Mouse (Mus musculus): Measurements from ENCODE around the gene Rilpl1. TPM values are rescaled to one million over a fixed set of nuclear protein-coding genes. Genes with fewer than 3 reads are reported as not detected.
A peak's percentile ranks its signal among the peaks of the same experiment; 100 is the strongest.
"Not testable (repeated sequence)": the region's sequence is repeated elsewhere in the genome, so short reads cannot be mapped to it uniquely, and the experiment has no call there.

The Rilpl1 gene
- total RNA-seq, 2 experiments from 2014 or later = 68.7 to 72.1 TPM

DNA sequence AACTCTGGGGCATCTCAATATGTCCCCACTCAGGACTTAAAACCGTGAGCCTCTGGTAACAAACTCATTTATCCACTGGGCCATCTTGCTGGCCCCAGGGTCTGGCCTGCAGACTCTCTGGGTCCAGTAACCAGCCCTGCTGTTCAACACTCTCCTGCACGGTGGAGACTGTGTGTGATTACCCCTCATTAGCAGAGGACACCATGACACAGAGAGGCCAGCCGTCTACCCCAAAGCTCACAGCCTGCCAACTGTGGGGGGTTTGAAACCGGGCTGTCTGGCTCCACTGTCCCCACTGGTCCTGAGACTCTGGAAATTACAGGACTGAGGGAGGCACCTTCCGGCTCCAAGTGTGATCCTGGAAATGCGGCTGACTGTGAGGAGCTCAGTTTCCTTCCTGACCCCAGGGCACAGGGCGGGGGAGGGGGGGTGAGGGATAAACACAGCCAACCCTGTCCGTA lies 2.0 kb downstream of the Rilpl1 start:
- no peak for DNase-seq

DNA sequence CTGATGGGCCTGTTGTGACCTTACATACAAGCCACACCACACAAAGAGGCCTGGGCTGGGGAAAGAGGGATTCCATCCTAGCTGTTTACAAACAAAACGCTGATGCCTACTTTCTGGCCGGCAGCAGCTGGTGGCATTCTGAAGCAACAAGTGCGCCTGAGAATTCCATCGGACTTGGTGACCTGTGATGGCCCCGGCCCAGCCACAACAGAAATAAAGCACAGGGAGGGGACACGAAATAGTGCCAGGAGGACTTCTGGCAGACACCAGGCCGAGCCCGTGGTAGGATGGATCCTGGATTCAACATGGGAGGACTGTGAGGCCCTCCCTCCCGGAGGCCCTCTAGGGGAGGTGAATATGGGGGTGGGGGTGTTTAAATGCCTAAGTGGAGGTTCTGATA lies 2.4 kb downstream of the Rilpl1 start:
- no peak for DNase-seq

DNA sequence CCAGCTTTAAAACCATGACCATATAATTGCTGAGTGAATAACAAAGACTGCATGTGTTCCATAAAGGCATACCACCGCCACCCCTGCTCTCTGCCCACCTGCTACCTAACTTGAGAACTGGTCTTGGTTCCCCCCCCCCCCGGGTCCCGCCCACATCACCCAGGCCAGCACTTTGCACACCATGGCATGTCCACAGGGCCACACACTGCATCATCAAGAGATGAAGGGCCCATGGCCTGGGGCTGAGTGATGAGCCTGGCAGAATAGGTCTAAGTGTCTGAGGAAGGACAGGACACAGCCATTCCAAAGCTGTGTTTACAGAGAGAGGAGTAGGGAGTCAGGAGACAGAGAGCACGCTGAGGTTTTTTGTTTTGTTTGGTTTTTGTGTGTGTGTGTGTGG lies 2.8 kb downstream of the Rilpl1 start:
- DNase-seq = no peak

DNA sequence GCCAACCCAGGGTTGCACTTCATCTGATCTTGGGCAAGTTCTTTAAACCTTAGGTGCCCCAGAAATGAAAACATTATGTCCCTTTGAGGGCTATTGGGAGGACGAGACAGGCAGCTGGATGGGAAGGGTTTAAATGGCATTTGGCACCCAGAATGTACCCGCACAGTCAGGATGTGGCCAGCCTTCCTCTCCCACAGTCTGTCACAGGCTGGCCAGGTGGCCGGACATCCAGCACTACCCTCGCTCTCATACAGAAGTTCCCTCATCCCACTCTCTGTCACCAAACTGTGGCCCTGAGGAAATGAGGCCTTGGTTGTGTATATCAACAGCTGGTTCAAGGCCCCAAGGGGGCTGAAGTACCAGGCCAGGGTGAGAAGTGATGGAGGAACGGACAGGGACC lies 6.2 kb downstream of the Rilpl1 start:
- DNase-seq = no peak

DNA sequence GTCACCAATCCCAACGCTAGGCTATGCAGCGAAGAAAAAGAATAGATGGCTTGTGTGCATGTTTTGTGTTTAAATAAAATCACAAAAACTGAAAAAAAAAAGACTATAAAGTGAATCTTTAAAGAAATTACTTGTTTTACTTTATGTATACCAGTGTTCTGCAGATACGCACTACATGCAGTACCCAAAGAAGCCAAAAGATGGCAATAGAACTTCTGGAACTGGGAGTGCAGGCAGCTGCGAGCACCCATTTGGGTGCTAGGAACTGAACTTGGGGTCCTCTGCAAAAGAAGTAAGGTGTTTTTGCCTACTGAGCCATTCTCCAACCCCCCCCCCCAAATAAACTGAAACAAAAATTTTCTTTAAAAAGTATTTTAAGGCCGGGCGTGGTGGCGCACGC lies 8.2 kb downstream of the Rilpl1 start:
- DNase-seq = no peak

DNA sequence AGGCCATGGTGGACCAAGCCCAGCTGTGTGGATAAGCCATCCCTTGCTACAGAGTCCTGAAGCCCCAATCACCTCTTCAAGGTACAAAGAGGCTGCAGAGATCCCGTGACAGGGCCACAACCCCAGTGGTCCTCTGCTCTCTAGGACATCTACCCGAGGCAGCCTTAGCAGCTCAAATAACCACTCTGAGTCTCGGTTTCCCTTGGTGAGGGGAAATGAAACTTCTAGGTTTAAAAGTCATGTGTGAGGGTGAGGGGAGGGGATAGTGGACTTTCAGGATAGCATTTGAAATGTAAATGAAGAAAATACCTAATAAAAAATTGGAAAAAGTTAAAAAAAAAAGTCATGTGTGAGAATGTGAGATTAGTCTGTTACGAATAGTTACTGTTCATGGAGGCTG lies 9.6 kb downstream of the Rilpl1 start:
- no peak for DNase-seq

DNA sequence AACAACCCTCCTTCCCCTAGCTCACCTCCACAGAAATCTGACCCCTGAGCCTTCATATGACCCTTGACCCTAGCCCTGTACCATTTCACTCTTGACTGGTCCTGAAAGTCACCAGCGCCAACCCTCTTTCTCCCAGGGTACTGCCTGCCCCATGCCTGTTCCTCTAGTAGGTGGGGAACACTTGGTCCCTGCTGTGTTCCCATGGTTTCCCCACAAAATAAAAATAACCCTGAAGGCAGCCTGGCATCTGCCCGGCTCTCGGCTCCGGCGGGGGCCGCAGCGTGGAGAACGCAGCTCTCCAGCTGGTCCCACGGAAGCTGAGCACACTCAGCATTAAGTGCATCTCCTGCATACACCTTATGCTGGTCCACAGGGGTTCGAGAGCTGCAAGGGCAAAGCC lies 12.5 kb downstream of the Rilpl1 start:
- peak; percentile 84 to 86 for DNase-seq

DNA sequence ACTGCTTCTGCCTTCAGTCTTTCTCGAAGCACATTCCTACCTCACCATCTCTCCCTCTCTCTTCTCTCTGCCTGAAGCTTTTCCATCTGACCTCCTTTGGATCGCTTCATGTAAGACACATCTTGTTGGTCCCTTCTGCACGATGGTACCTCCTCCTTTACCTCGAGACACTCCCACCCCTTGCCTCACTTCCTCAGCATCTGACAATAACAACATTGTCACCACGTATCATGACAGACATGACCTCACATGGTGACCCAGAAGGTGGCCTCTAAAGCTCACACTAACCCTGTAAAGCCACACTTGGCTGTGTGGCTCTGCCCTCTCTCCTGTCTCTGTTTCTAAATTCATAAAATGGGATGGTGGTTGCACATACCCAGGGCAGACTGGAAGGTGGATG lies 15.4 kb downstream of the Rilpl1 start:
- DNase-seq = no peak

DNA sequence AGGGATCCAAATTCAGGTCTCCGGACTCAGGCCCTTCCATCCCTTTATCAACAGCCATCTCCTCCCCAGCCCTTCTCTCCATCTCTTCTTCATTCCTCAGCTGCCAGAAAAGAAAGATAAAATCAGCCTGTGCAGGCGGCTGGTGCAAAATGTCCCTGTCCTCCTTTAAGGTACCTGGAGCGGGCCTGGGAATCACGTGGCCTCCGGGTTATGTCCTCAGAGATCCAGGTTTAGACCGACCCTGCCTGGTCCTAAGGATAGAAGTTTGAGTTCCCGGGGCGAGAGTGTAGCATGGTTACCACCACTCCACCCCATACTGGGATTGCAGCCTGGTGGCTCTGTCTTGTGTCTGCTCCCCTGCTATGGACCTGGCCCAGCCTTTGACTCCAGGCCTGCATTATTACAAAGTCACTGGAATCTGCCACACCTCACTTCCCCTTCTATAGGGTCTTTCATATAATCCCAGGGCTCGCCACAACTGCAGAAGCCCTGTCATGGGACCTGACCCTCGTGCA lies 20.6 kb downstream of the Rilpl1 start:
- DNase-seq = no peak

DNA sequence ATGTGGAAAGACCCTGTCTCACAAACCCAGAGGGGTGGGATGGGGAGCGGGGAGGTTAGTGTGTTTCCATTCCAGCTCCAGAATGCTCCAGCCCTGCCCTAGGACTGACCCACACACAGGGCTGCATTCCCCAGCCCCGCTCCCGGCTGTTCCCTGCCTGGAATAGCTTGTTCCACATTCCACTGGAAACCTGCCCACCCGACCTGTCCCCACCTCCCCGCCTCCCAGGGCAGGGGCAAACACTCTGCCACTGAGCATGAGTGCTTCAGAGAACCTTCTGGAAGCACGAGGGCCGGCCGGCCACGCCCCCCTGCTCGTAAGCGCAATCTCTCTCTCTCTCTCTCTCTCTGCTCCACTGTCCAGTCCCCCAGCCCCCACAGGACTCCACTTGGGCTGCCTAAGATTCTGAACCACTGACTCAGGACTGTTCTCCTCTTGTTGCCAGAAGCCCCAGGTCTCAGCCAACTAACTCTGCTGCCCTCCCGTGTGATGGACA lies 21.4 kb downstream of the Rilpl1 start:
- no peak for DNase-seq

DNA sequence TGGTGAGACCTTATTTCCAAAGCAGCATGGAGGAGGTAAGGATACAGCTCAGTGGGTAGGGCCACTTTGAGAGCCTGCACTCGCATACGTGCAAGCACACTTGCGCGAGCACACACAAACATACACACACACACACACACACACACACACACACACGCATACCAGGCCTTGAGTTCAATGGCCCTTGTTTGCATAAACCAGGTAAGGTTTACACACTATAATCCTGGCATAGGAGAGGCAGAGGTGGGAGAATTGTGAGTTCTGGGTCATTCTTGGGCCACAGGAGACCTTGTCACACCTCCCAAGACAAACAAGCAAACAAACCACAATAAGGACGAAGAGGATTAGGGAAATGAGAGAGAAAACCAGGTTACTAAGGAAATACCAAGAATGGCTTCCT lies 22.0 kb downstream of the Rilpl1 start:
- no peak for DNase-seq

DNA sequence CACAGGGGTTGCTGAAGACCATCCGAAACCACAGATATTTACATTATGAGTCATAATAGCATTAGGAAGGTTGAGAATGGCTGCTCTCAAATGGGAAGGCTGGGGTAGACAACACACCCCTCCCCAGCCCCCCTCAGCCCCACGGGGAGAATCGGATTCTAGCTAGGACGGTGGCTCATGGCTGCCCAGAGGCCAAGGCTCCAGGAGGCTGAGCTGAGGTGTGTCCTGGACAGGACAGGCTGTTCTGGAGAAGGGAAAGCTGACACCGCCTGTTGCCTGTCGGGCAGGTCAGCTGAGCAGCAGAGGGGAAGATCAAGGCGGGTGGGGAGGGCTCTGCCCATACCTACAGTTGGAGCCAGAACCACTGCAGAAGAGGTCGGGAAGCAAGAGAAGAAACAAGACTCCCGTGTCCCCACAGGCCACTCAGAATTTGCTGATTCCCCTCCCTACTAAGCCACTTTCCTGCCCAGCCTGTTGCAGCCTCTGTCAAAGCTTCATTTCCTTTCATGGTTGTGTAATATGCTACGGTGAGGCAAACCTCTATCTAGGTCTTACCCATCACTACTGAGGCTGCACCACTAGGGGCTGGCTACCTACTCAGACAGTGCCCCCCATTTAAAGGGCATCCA lies 24.3 kb downstream of the Rilpl1 start:
- DNase-seq = no peak

DNA sequence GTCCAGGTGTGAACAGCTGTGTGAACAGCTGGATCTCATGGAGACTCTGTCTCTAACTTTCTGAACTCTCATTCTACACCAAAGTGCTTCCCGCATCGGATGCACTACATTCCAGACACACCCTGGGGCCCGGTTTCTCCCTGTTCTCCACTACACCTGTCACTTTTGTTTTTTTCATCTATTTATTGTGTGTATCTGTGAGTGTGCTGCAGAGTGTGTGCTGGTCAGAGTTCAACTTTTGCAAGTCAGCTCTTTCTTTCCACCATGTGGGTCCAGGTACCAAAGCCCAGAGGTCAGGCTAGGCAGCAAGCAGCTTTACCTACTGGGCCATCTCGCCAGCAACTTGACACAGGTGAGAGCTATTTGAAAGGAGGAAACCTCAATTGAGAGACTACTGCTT lies 26.0 kb downstream of the Rilpl1 start:
- no peak for DNase-seq

DNA sequence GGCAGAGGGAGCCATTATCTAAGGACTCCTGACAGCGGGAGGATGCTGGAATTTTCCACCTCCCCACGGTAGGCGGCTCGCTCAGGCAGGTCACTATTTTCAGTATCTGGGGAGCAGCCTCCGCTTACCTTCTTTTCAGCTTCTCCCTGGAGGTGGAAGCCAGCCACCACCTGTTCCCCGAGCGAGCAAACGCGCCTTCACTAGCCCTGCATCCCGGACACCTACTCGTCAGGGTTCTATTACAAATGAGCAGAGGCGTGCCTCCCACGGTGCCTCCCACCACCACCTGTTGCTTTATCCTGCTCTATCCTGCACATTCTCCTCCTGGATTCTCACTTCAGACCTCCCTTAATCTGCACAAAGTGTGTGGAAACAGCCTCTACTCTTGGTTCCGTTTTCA lies 27.4 kb downstream of the Rilpl1 start:
- DNase-seq = peak; percentile 77 to 82

DNA sequence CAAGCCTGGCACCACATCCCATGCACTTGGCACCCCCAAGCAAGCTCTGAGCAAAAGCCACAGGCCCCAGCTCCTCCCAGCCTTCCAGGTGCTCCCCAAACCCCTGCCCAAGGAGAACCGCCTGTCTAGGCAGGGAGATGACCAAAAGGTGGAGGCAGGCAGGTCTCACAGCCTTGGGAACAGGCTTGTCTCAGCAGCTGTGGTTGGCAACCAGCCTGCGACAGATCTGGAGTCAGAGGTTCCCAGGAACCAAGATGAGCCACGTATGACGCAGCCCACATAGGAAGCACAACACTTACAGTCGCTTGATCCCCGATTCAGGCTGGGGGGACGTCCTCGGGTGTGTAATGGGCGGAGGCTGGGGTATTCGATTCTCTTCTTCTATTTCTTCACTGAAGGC lies 29.6 kb downstream of the Rilpl1 start:
- DNase-seq = no peak

DNA sequence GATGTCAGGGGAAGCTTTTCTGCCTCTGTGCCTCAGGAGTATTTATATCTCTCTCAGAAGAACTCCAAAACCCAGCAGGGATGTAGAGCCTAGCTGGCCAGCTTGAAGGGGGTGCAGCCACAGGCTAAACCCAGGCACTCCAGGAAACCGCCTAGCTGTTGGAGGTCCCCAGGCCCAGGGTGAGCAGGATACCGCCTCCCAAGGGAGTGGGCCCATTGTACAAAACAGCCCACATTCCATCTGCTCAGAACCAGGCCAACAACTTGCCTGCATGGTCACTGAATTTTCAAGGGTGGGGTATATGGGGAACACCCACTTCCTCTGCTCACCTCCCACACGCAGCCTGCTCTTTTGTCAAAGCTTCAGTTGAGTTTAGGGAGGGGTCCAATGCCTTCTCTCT lies 30.6 kb downstream of the Rilpl1 start:
- DNase-seq = no peak

DNA sequence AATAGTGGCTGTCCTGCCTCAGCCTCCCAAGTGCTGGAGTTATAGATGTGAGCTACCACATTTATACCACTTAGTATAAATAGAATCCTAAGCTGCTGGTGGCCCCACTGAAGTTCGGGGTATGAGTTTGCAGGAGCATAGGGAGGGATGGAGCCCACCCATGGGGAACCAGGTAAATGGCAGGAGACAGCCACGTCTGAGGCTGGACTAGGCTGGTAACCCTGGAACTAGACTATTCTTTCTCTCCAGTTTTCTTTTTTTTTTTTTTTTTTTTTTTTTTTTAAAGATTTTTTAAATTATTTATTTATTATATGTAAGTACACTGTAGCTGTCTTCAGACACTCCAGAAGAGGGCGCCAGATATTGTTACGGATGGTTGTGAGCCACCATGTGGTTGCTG lies 31.2 kb downstream of the Rilpl1 start:
- not testable (repeated sequence) for DNase-seq

DNA sequence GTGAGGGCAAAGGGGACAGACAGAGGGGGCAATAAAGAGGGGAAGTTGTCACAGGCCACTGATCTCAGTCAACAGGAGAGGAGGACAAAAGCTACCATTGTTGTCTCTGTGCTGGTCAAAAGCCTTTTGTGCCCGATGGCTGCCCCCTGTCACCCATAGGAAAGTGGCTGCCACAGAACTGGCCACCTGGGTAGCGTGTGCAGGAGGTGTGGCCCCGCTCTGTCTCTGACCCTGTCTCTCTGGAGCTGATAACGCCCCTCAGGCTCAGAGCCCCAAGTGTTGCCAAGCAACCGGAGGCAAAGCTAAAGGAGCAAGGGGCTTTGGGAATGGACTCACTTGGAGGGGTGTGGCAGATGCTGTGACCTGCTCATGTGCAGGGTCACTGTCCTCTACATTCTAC lies 32.2 kb downstream of the Rilpl1 start:
- no peak for DNase-seq

DNA sequence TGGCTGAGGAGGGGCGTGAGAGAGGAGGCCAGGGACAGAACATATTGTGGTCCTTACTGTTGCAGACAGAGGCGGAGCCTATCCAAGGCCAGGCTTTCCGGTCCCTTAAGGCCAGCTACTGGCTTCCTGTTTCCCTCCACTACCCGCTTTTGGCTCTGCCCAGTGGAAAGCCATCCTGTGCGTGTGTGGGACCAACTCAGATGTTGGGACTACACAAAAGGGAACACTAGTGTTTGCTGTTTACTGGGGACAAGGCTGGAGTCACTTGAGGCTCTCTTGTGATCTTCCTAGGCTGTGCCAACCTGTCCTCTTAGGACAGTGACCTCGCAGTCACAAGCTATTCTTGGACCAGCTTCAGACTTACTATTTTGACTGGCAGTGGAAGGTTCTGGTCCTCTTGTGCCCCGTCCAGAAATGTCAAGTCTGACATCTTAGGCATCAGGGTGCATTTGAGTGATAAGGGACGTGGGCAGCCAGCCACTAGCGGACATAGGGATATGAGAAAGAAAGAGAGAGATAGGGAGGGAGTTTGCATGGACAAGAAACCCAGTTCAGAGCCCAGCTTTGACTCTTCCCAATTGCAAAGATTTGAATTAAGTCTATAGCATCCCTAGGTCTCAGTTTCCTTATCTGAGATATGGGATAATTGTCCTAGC lies 32.8 kb downstream of the Rilpl1 start:
- no peak for DNase-seq

DNA sequence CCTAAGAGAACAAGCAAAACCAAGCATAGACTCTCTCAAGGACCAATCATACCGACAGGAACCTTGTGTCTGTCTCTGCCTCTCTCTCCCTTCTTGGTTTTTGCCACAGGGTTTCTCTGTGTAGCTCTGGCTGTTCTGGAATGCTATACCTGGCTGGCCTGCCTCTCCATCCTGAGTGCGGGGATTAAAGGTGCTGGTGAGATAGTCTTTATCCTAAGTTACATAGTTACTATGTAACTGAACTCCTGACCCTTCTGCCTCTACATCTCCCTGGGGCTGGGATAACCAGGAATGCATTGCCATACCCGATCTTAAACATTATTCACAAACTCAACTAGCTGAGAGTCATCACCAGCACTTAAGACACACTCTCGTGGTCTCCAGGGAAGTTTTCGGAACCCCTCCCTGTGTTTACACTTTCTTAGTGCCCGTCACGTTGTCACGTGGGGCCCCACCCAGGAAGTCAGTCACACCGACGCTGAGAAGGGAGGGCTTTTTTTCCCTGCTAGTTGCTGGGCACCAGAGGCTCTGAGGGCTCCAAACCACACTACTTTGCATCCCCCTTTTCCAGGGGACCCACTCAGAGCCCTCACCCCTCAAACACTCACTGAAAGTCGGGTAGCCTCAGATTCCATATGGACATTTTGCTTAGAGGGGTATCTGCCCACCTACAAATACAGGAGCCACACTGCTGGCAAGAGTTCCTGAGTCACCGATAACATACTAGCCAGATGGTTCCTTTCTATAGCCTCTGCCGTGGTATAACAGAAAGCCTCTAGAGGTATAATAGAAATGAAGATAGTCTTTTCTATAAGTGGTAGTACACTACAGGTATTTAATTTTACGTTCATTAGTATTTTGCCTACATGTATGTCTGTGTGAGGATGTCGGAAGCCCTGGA lies 34.3 kb downstream of the Rilpl1 start:
- DNase-seq = no peak

DNA sequence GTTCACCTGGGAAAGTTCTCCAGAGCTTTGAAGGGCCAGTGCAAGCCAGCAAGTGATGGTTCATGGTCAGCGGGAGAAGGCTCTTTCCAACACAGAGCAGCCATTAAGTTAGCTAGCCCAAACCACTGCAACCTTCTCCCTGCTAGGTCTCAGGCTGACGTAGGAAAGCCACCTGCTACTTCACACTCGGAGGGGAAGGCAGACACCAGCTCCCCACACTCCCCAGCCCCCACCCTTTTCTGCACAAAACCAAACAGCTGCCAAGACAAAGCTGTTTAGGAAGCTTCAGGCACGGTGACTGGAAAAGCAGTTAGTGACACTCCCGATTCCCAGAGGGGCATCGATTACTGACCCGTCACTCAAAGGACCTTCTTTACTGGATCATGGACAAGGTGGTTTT lies 35.6 kb downstream of the Rilpl1 start:
- DNase-seq = no peak

DNA sequence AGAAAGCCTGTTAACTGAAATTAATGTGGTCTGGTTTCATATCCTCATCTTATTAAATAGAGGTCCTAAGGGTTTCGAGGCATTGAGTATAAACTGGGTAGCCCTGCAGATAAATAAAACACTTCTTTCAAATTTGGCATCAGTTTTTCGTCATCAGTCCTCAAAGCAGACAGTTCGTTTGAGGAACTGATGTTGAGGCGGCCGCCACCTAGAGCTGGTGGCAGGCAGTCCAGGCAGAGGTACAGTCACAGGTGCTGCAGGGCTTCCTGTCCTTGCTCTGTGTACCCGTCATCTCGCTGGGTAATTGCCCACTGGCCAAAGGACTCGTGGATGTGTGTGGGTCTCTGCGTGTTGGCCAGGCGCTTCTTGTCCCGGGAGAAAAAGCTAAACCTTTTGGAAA lies 37.7 kb downstream of the Rilpl1 start:
- no peak for DNase-seq

DNA sequence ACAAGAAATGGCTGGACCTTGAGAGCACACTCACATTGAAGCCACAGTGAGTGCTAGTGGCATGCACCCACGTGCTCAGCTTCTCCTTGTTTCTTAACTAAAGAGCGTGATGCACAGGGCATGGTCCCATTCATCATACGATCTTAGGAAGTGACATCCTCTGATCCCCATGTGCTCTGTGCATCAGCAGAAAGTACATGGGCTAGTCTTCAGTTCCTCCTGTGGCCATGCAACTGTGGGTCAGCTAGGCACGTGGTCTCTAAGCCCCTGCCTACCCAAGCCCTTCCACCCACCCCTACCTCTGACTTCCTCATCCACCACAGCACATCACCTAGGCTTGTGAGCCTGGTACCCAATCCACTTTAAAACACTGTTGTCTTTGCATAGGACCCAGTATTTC lies 38.6 kb downstream of the Rilpl1 start:
- DNase-seq = no peak
